Mouse (Mus musculus): ENCODE data around the gene Agrn.

- TF ChIP-seq CTCF (conservative IDR thresholded peaks at IDR 0.05; ENCODE audit: insufficient read depth, insufficient read length, low read depth, low read length) = no peak
- TF ChIP-seq POLR2A (IDR thresholded peaks at IDR 0.05; ENCODE audit: low read depth, low read length) = no peak
Measured at GRCm38 (mm10) chr4:156130436-156130835, 66.9 kb downstream of the Agrn start, which contains the start of gene Rnf223.

All from kidney, adult 2 months (tissue).